Mouse (Mus musculus) adrenal gland, postnatal 25 days (tissue): ENCODE measurements around the gene Rasl10b. TPM values are rescaled to one million over a fixed set of nuclear protein-coding genes. Genes with fewer than 3 reads are reported as not detected.
A peak's percentile ranks its signal among the peaks of the same experiment; 100 is the strongest.

Source experiments
- DNase-seq: peaks from one replicate; pipeline ENCODE4 v3.0.0; 2021; ENCODE audit warnings: mixed read lengths
- total RNA-seq: library from RNA; stranded (reverse); gene quantifications from 2 replicates; pipeline ENCODE4 v1.2.3, GENCODE M21; 2021

Rasl10b gene
- total RNA-seq, 1 experiment from 2014 or later: 12.7 TPM

- DNase-seq: peak; percentile 68
Measured at GRCm38 (mm10) chr11:83465976-83466375, 57.0 kb downstream of the Rasl10b start.

- peak; percentile 75 for DNase-seq
Measured at GRCm38 (mm10) chr11:83467120-83467652, 58.2 kb downstream of the Rasl10b start.

- no peak for DNase-seq
Measured at GRCm38 (mm10) chr11:83468765-83469164, 59.8 kb downstream of the Rasl10b start.

Other genes with a start within 250 kb of the Rasl10b start
- gene Slfn4, start 234.0 kb upstream of the Rasl10b start, total RNA-seq: 0.24 TPM in 1 of 2 replicates, not detected in the other
- 2.4 and 4.2 TPM in 2 replicates for gene Slfn3, start 217.8 kb upstream of the Rasl10b start, total RNA-seq
- not detected in 2 replicates for gene Slfn14, start 122.4 kb upstream of the Rasl10b start, total RNA-seq
- gene Ap2b1, start 110.1 kb upstream of the Rasl10b start, total RNA-seq: 90.8 and 107 TPM in 2 replicates
- gene Pex12, start 106.6 kb upstream of the Rasl10b start, total RNA-seq: 18.1 and 18.3 TPM in 2 replicates
- not detected in 2 replicates for gene Gas2l2, start 20.3 kb downstream of the Rasl10b start, total RNA-seq
- gene 1700020L24Rik, start 28.5 kb downstream of the Rasl10b start, total RNA-seq: 0.43 TPM in 1 of 2 replicates, not detected in the other
- 6.7 and 8.0 TPM in 2 replicates for gene Mmp28, start 53.9 kb downstream of the Rasl10b start, total RNA-seq
- 72.8 and 73.5 TPM in 2 replicates for gene Taf15, start 63.9 kb downstream of the Rasl10b start, total RNA-seq
- not detected in 2 replicates for gene Heatr9, start 113.0 kb downstream of the Rasl10b start, total RNA-seq
- gene Ccl5, start 121.4 kb downstream of the Rasl10b start, total RNA-seq: 0.88 TPM in 1 of 2 replicates, not detected in the other
- gene Ccl9, start 169.5 kb downstream of the Rasl10b start, total RNA-seq: 2.3 and 4.9 TPM in 2 replicates
- gene Ccl6, start 183.9 kb downstream of the Rasl10b start, total RNA-seq: 5.9 and 6.0 TPM in 2 replicates
- gene Rpl9-ps1, start 236.5 kb downstream of the Rasl10b start, total RNA-seq: not detected in 2 replicates
- 0.43 TPM in 1 of 2 replicates, not detected in the other for gene Ccl3, start 240.2 kb downstream of the Rasl10b start, total RNA-seq